Mouse (Mus musculus) forebrain, embryonic 14.5 days (tissue): ENCODE data around the gene Nkain2. TPM values are rescaled to one million over a fixed set of nuclear protein-coding genes. Genes with fewer than 3 reads are reported as not detected.

Experiments
- ATAC-seq: fragments of 200-750 bp; cut with Nextera tagmentation; 2 replicates; pipeline ENCODE4 v1.8.0; 2017; ENCODE audit warnings: mild to moderate bottlenecking, moderate library complexity
- DNase-seq: peaks from one replicate; pipeline ENCODE4 v3.0.0-alpha.2; 2015; ENCODE audit warnings: low spot score
- H3K27ac ChIP-seq: fragments of 300-500 bp; sonication (generic); 2 replicates; pipeline ENCODE4 v1.5.1; 2014; ENCODE audit warnings: low read depth, mild to moderate bottlenecking, control low read depth, low read length, moderate library complexity
- H3K27me3 ChIP-seq: fragments of 300-500 bp; sonication (generic); replicated peaks from 2 replicates; pipeline ENCODE4 v1.6.1; 2014; ENCODE audit warnings: low read length, control low read depth, mixed read lengths; ENCODE audit not compliant: control insufficient read depth, insufficient read depth
- H3K36me3 ChIP-seq: fragments of 300-500 bp; sonication (generic); 2 replicates; pipeline ENCODE4 v1.6.1; 2014; ENCODE audit warnings: low read length, control low read depth; ENCODE audit not compliant: control insufficient read depth, insufficient read depth
- H3K4me1 ChIP-seq: fragments of 300-500 bp; sonication (generic); 2 replicates; pipeline ENCODE4 v1.6.1; 2014; ENCODE audit warnings: antibody characterized with exemption, low read length, control low read depth; ENCODE audit not compliant: control insufficient read depth, insufficient read depth
- H3K4me2 ChIP-seq: fragments of 300-500 bp; sonication (generic); 2 replicates; pipeline ENCODE4 v1.6.1; 2014; ENCODE audit warnings: mild to moderate bottlenecking, control low read depth, low read length
- H3K4me3 ChIP-seq: fragments of 300-500 bp; sonication (generic); 2 replicates; pipeline ENCODE4 v1.5.1; 2014; ENCODE audit warnings: low read depth, low read length, control low read depth
- H3K9ac ChIP-seq: fragments of 300-500 bp; sonication (generic); 2 replicates; pipeline ENCODE4 v1.6.1; 2014; ENCODE audit warnings: mild to moderate bottlenecking, low read length, control low read depth, moderate library complexity
- H3K9me3 ChIP-seq: fragments of 300-500 bp; sonication (generic); replicated peaks from 2 replicates; pipeline ENCODE4 v1.6.1; 2016; ENCODE audit warnings: low read length, control low read depth, mixed read lengths; ENCODE audit not compliant: control insufficient read depth
- WGBS: fragments of 180-500 bp; shearing (Covaris S2); extraction: QIAGEN DNeasy Blood & Tissue Kit; methylation state at CpG from one replicate; pipeline ENCODE4 v1.1.7; 2014; 5-methylcytosine and 5-hydroxymethylcytosine counted together
- polyA plus RNA-seq: library from polyadenylated mRNA; unstranded; fragments of >200 nt; fragmentation: Nextera tagmentation; extraction: Ambion mirVana; gene quantifications from 2 replicates; pipeline ENCODE4 v1.2.1, GENCODE M21; 2014

Gene Nkain2
- polyA plus RNA-seq, 1 experiment from 2014 or later: 12.3 TPM

DNA sequence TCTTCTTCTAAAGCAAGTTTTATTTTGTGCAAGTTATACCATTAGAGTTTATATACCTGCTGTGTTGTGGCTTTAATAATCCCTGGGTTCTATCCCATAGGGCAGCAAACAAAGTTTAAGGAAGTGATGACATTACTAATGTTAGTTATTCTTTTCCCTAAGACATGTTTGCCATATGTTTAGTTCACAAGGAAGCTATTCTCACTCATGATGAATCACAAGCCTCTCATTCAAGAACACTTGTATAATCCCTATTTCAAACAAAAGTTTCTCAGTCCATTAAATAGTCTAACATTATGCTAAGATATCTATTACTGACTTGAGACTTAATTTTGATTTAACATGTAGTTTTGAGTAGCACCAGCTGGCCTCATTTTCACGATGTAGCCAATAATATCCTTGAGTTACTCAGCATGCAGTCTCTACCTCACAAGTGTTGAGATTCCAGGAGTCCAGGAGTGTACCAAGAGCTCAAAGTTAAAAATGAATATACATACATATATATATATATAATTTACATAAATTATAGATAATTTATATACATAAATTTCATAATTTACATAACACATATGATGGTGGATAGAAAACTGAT is 395.6 kb downstream of the Nkain2 start:
- Histone ChIP-seq H3K27ac (no peak overlapping the region), H3K4me1 (no peaks in the 10 kb centered on the region), H3K4me2 (no peak overlapping the region), H3K4me3 (no peak overlapping the region), H3K9me3 (no peaks in the 10 kb centered on the region), H3K9ac (no peak overlapping the region), H3K36me3 (no peaks in the 10 kb centered on the region), H3K27me3 (no peaks in the 10 kb centered on the region)
- WGBS: 82% methylated on average over 1 of the region's 1 CpGs
- ATAC-seq (no peak), DNase-seq (no peak)

DNA sequence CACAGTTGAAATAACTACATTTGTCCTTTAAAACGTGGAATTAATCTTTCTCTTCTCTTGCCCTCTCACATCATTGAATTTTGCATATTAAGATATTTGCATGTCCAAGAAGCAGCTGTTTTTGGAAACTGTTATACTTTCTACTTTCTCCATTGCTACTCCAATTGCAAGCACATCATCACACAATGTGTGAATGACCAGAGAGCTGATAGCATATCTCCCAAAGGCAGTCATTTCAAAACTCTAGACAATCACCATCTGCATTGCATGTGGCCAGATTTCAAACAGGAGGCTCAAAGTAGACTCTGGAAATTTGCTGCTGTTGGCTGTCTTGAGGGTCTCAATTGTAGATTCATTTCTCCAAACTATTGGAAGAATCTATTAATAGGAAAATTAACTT is 396.7 kb downstream of the Nkain2 start:
- H3K9me3 ChIP-seq: no peaks in the 10 kb centered on the region
- no peak for ATAC-seq

DNA sequence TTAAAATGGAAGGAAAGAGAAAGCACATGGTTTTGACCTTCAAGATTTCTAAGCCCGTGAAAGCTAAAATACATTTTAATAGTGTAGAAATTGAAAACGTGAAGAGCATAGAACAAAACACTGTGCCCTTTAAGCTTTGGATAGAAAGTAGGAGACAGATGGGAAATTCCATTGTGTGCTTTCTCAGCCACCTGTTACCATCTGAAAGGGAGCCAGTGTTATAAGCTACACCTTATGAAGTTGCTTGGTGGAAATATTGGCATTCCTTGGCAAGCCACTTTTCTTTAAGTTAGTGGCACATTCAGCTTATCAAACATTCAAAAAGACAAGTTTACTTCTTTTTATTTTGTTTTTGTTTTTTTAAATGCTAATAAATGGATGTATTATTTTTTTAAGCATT is 427.5 kb downstream of the Nkain2 start:
- Histone ChIP-seq H3K9ac (no peak overlapping the region), H3K4me3 (no peak overlapping the region), H3K36me3 (no peaks in the 10 kb centered on the region), H3K4me2 (no peak overlapping the region), H3K9me3 (no peaks in the 10 kb centered on the region), H3K4me1 (no peaks in the 10 kb centered on the region), H3K27me3 (no peaks in the 10 kb centered on the region), H3K27ac (no peak overlapping the region)
- ATAC-seq: no peak
- no peak for DNase-seq
- WGBS: 76% methylated on average over 2 of the region's 2 CpGs

More for the DNA sequence above, 396.7 kb downstream of the Nkain2 start:
- Histone ChIP-seq H3K36me3 (no peaks in the 10 kb centered on the region), H3K27me3 (no peaks in the 10 kb centered on the region), H3K27ac (no peak overlapping the region), H3K4me1 (no peaks in the 10 kb centered on the region; the same call in 1 of the 2 replicates), H3K4me2 (no peak overlapping the region), H3K9ac (no peak overlapping the region), H3K4me3 (no peak overlapping the region)
- no peak for DNase-seq
- 80% methylated on average over 1 of the region's 1 CpGs for WGBS

DNA sequence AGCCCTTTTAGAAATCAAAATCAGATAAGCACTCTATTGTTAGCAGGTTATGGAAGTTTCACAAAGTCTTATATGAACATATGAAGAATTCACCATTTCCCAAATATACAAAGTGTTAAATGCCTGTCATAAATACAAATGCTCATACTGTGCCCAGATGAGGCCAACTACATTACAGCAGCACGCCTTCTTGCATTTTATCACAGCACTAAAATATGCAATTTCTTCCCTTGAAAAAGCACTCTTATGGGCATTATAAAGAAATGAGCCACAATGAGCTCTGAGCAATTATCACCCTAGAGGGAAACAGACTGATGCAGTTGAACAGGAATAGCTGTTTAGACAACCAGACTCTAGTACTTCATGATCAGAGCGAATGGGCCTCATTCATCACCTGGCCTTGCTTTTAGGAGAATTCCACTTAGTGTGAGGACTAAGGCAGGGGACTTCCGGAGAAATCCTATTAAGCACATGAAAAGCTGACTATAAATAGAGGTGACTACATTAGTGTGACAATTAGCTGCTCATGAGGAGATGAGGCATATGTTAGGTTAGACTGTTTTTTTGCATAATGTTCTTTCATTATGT is 450.2 kb downstream of the Nkain2 start:
- WGBS: 62% methylated on average over 3 of the region's 3 CpGs
- H3K4me1 ChIP-seq: no peaks in the 10 kb centered on the region
- H3K27ac ChIP-seq: no peak overlapping the region
- ATAC-seq: no peak
- H3K9me3 ChIP-seq: no peaks in the 10 kb centered on the region
- H3K36me3 ChIP-seq: no peaks in the 10 kb centered on the region
- H3K4me3 ChIP-seq: no peak overlapping the region
- DNase-seq: peak; percentile 6
- H3K4me2 ChIP-seq: no peak overlapping the region
- no peaks in the 10 kb centered on the region for H3K27me3 ChIP-seq
- H3K9ac ChIP-seq: no peak overlapping the region

DNA sequence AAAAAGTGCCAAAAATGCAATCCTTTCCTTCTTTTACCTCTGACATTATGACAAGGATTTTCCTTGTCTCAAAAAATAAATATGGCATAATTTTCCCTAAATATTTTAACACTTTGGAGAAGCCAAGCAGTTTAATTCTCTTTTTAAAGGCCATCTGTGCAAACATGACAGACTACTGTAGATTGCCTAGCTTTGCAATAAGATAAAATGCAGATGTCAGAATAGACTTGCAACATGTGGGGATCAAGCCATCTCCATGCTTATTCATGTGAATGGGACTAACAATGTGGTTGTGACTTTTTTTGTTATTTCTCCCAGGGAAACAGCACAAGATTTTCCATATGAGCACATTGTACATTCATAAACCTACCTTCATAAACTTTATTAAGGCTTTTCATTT is 476.0 kb downstream of the Nkain2 start:
- no peak overlapping the region for H3K27ac ChIP-seq
- ATAC-seq: no peak
- no peaks in the 10 kb centered on the region for H3K27me3 ChIP-seq
- no peak overlapping the region for H3K4me3 ChIP-seq
- no peaks in the 10 kb centered on the region for H3K4me1 ChIP-seq
- no peak overlapping the region for H3K9ac ChIP-seq
- H3K9me3 ChIP-seq: no peaks in the 10 kb centered on the region
- DNase-seq: peak; percentile 14
- H3K36me3 ChIP-seq: no peaks in the 10 kb centered on the region
- H3K4me2 ChIP-seq: no peak overlapping the region

DNA sequence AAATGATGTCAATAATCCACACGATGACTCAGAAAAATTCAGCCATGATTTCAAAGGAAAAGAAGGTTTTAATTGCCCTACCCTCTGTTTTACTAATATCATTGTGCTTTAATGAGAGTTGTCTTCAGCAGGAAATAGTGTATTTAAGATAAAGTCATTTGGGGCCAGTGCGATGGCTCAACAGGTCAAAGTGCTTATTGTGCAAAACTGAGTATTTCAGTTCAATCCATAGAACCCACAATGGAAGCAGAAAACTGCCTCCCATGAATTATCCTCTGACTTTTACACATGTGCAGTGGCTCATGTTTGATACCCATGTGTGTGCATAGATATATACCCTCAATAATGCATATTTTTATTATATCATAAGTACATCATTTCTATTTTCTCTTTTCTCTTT is 478.9 kb downstream of the Nkain2 start:
- ATAC-seq (no peak), DNase-seq (no peak)
- Histone ChIP-seq H3K9me3 (no peaks in the 10 kb centered on the region), H3K9ac (no peak overlapping the region), H3K4me2 (no peak overlapping the region), H3K27me3 (no peaks in the 10 kb centered on the region), H3K27ac (no peak overlapping the region), H3K4me3 (no peak overlapping the region), H3K36me3 (no peaks in the 10 kb centered on the region), H3K4me1 (no peaks in the 10 kb centered on the region)
- 85% methylated on average over 2 of the region's 2 CpGs for WGBS

DNA sequence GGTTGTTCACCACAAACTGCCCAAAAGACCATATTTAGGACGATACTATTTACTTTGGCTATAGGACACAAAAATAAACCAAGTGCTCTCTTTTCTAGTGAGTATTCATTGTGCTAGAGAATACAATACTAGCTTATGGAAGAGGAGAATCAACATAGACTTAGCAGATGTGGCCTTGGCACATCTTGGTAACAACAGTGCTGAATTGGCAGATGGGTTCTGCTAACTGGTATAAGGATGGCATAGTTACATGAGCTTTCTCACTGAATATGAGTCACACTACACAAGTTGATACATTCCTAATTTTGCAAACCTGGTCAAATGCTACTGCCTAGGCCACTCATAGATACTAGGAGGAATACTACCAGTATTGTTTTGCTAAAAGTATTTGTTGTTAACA is 489.3 kb downstream of the Nkain2 start:
- H3K27ac ChIP-seq: no peak overlapping the region
- no peaks in the 10 kb centered on the region for H3K36me3 ChIP-seq
- ATAC-seq (no peak), DNase-seq (no peak)
- H3K27me3 ChIP-seq: no peaks in the 10 kb centered on the region
- no peaks in the 10 kb centered on the region for H3K4me1 ChIP-seq
- WGBS: 90% methylated on average over 1 of the region's 1 CpGs
- H3K9ac ChIP-seq: no peak overlapping the region
- no peaks in the 10 kb centered on the region for H3K9me3 ChIP-seq
- no peak overlapping the region for H3K4me3 ChIP-seq
- no peak overlapping the region for H3K4me2 ChIP-seq

DNA sequence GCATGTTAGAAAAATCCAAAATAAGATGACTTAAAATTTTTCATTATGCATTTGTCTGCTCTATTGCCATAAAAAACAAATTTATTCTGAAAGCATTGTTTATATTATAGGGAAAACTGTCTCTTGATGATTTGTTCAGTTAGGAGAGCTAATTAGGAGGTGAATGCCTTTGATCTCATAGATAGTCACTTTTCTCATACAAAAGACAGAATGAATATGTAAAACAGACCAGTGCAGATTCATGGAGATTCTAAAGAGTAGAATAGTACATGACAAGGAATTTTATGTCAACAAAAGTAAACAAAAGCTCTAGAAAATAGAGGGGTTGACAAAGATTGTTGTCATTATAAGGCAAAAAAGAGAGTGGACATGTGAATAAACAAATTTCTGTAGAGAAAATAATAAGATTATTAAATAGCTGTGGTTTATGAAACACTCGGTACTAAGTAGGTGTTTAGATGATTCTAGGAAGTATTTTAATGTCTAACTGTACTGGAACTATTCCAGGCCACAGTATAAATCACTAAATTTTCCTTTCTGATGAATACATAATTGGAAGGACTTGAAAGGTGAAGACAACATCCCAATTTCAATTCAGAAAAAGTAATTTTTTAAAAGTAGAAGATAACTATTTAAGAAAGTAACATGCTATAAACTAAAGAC is 496.3 kb downstream of the Nkain2 start:
- H3K9ac ChIP-seq: no peak overlapping the region
- no peak overlapping the region for H3K27ac ChIP-seq
- WGBS: 81% methylated on average over 1 of the region's 1 CpGs
- no peak overlapping the region for H3K4me3 ChIP-seq
- ATAC-seq (no peak), DNase-seq (no peak)
- H3K4me2 ChIP-seq: no peak overlapping the region
- no peaks in the 10 kb centered on the region for H3K4me1 ChIP-seq
- no peaks in the 10 kb centered on the region for H3K36me3 ChIP-seq
- H3K9me3 ChIP-seq: no peaks in the 10 kb centered on the region
- no peaks in the 10 kb centered on the region for H3K27me3 ChIP-seq

DNA sequence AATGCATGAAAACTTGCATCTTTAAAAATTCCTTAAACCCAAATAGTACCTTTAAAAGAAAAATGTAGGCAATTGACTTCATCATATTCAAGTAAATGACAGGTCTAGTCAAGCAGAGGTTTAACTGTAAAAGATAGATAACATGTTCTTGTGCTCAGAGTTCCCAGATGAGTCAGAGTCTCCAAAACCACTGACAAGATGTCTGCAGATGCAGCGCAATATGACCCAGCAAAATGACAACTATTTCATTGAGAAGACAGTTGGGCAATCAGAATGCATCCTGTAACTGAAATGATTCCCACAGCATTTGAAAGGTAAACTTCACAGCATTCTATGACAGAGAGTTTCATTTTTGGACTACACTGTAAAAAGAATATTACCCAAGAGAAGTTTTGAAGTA is 496.9 kb downstream of the Nkain2 start:
- Histone ChIP-seq H3K9ac (no peak overlapping the region), H3K36me3 (no peaks in the 10 kb centered on the region), H3K27ac (no peak overlapping the region), H3K4me1 (no peaks in the 10 kb centered on the region), H3K27me3 (no peaks in the 10 kb centered on the region), H3K4me2 (no peak overlapping the region), H3K9me3 (no peaks in the 10 kb centered on the region), H3K4me3 (no peak overlapping the region)
- no peak for DNase-seq
- ATAC-seq: no peak
- 98% methylated on average over 1 of the region's 1 CpGs for whole genome bisulfite sequencing
